Mouse (Mus musculus) activated CD4-positive, CD25-positive, alpha-beta regulatory T cell, adult 9 weeks (primary cell): ENCODE data around the gene Rmnd5b. TPM values are rescaled to one million over a fixed set of nuclear protein-coding genes. Genes with fewer than 3 reads are reported as not detected.

ENCODE experiments used
- polyA plus RNA-seq: library from polyadenylated mRNA; unstranded; fragments of 100-300 nt; shearing (Covaris generic); gene quantifications from one replicate; pipeline ENCODE4 v1.2.1, GENCODE M21; 2017

Gene Rmnd5b
- polyA plus RNA-seq = 86.9 TPM

GRCm38 (mm10) chr11:51635525-51636322 lies at the start of gene Rmnd5b:
Gene Rmnd5b, minus strand, starts transcription at chr11:51635896.

GRCm38 (mm10) chr11:51650691-51651515 lies 15.2 kb upstream of the Rmnd5b start, which contains the start of the genes N4bp3 and D930048N14Rik:
Gene N4bp3, minus strand, starts transcription at chr11:51650842.
Gene D930048N14Rik, plus strand, starts transcription at chr11:51650954.

GRCm38 (mm10) chr11:51619409-51620060 lies 16.2 kb downstream of the Rmnd5b start, which contains the start of gene Nhp2:
Gene Nhp2, plus strand, starts transcription at chr11:51619735.

GRCm38 (mm10) chr11:51606447-51607095 lies 29.1 kb downstream of the Rmnd5b start, which contains the start of gene Hnrnpab:
Gene Hnrnpab, minus strand, starts transcription at chr11:51606847.

GRCm38 (mm10) chr11:51584431-51585248 lies 51.1 kb downstream of the Rmnd5b start, which contains the start of gene Phykpl:
Gene Phykpl, plus strand, starts transcription at chr11:51584757.

Other genes starting within 250 kb of the Rmnd5b start
- 23.5 TPM for gene Phykpl, start 51.1 kb downstream of the Rmnd5b start, polyA plus RNA-seq
- 26.2 TPM for gene Hnrnpab, start 29.0 kb downstream of the Rmnd5b start, polyA plus RNA-seq
- 118 TPM for gene Nhp2, start 16.2 kb downstream of the Rmnd5b start, polyA plus RNA-seq
- 9.0 TPM for gene N4bp3, start 14.9 kb upstream of the Rmnd5b start, polyA plus RNA-seq
- gene D930048N14Rik, start 15.1 kb upstream of the Rmnd5b start, polyA plus RNA-seq = 1.0 TPM
- 18.7 TPM for gene 0610009B22Rik, start 53.0 kb upstream of the Rmnd5b start, polyA plus RNA-seq
- gene Sec24a, start 127.7 kb upstream of the Rmnd5b start, polyA plus RNA-seq = 32.4 TPM
- 134 TPM for gene Sar1b, start 127.8 kb upstream of the Rmnd5b start, polyA plus RNA-seq
- 7.3 TPM for gene Jade2, start 221.8 kb upstream of the Rmnd5b start, polyA plus RNA-seq